Mouse (Mus musculus): ENCODE measurements around the gene D630045J12Rik. TPM values are rescaled to one million over a fixed set of nuclear protein-coding genes. Genes with fewer than 3 reads are reported as not detected.

D630045J12Rik gene
- polyA plus RNA-seq, 1 experiment from 2014 or later, result 13.6 TPM

DNA sequence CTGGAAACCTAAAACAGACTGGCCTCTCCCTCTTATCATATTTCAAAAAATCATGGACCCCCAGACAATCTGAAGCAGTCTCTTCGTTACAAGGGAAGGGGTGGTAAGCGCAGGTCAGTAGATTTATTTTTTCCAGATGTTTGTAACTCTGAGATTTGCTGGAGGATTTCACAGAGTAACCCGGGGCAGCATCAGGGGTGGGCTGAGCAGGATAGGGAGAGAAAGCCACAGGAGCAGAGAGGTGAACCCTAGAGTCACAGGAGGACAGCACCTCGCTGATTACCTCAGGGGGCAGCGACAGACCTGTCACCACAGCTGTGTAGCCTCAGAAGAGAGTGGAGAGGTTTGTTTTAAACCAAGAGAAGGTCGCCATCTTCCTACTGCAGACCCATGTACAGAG, 88.4 kb downstream of the D630045J12Rik start:
- Histone ChIP-seq H3K9ac (no peak overlapping the region), H3K4me1 (peaks cover 16% of the 10 kb centered on the region), H3K36me3 (replicated peaks) (peaks cover 57% of the 10 kb centered on the region), H3K4me3 (replicated peaks) (no peak overlapping the region), H3K27ac (0 out of 2 replicates have a peak overlapping the region, but pooled peaks have one; percentile 20), H3K9me3 (no peaks in the 10 kb centered on the region), H3K4me2 (no peak overlapping the region), H3K27me3 (no peaks in the 10 kb centered on the region)
- ATAC-seq (ENCODE audit: low FRiP score), result no peak
- WGBS, result 75% methylated on average over 6 of the region's 6 CpGs

DNA sequence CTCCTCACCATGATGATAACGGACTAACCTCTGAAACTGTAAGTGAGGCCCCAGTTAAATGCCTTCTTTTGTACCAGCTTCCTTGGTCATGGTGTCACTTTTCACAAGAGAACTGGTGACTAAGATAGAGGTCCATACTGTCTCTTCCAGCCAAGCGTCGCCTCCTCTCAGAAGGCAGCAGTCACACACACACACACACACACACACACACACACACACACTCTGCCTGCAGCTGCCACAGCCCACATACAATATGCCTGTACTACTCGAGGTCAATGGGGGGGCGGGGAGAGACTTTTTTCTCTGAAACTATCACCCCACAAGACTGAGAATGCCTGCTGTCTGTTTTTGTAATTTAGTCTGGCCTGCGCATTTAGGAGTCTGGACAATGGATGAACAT, 89.1 kb downstream of the D630045J12Rik start:
- Histone ChIP-seq H3K4me3 (replicated peaks) (no peak overlapping the region), H3K9me3 (no peaks in the 10 kb centered on the region), H3K27ac (no peak overlapping the region), H3K36me3 (replicated peaks) (peaks cover 50% of the 10 kb centered on the region), H3K4me2 (no peak overlapping the region), H3K27me3 (no peaks in the 10 kb centered on the region), H3K9ac (no peak overlapping the region), H3K4me1 (peaks cover 18% of the 10 kb centered on the region)
- ATAC-seq (ENCODE audit: low FRiP score), result no peak
- 88% methylated on average over 6 of the region's 6 CpGs for WGBS

GRCm38 (mm10) chr6:38162825-38163504, 90.8 kb downstream of the D630045J12Rik start:
- Histone ChIP-seq H3K4me2 (no peak overlapping the region), H3K9ac (no peak overlapping the region), H3K9me3 (no peaks in the 10 kb centered on the region), H3K4me3 (replicated peaks) (no peak overlapping the region), H3K4me1 (peaks cover 26% of the 10 kb centered on the region), H3K36me3 (replicated peaks) (peaks cover 34% of the 10 kb centered on the region), H3K27ac (no peak overlapping the region), H3K27me3 (no peaks in the 10 kb centered on the region)
- ATAC-seq (ENCODE audit: low FRiP score), result no peak
- WGBS, result 66% methylated on average over 14 of the region's 14 CpGs

GRCm38 (mm10) chr6:38160556-38160955, 93.3 kb downstream of the D630045J12Rik start:
- Histone ChIP-seq H3K27me3 (no peaks in the 10 kb centered on the region), H3K4me3 (replicated peaks) (no peak overlapping the region), H3K27ac (no peak overlapping the region), H3K9ac (no peak overlapping the region), H3K4me1 (peaks cover 31% of the 10 kb centered on the region), H3K9me3 (no peaks in the 10 kb centered on the region), H3K4me2 (no peak overlapping the region), H3K36me3 (replicated peaks) (peaks cover 30% of the 10 kb centered on the region)
- ATAC-seq (ENCODE audit: low FRiP score), result 0 out of 2 replicates have a peak, but pooled peaks have one; percentile 17
- 62% methylated on average over 2 of the region's 2 CpGs for WGBS

GRCm38 (mm10) chr6:38160102-38160501, 93.7 kb downstream of the D630045J12Rik start:
- H3K36me3 ChIP-seq (replicated peaks), result peaks cover 32% of the 10 kb centered on the region
- no peaks in the 10 kb centered on the region for H3K27me3 ChIP-seq
- 20% methylated on average over 3 of the region's 3 CpGs for WGBS
- H3K27ac ChIP-seq, result no peak overlapping the region
- ATAC-seq (ENCODE audit: low FRiP score), result peak; percentile 77
- H3K4me3 ChIP-seq (replicated peaks), result no peak overlapping the region
- no peak overlapping the region for H3K9ac ChIP-seq
- H3K4me1 ChIP-seq, result peaks cover 31% of the 10 kb centered on the region
- no peak overlapping the region for H3K4me2 ChIP-seq
- no peaks in the 10 kb centered on the region for H3K9me3 ChIP-seq

DNA sequence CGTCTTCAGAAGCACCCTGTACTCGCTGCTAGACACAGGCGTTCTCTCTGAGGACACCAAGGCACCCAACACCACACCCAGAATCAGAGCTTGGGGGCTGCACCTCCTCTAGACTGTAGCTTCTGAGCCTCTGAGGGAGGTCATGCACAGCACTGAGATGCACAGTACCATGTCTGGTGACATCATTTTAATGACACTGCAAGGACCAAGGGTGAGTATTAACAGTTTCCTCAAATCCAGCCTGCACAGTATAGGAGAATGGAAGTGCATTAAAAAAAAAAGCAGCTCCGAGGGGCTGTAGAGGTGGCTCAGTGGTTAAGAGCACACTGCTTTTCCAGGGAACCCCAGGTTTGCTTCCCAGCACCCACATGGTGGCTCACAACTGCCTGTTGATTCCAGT, 94.2 kb downstream of the D630045J12Rik start:
- Histone ChIP-seq H3K4me2 (no peak overlapping the region), H3K27me3 (no peaks in the 10 kb centered on the region), H3K27ac (no peak overlapping the region), H3K4me1 (peaks cover 31% of the 10 kb centered on the region), H3K36me3 (replicated peaks) (peaks cover 30% of the 10 kb centered on the region), H3K4me3 (replicated peaks) (no peak overlapping the region), H3K9ac (no peak overlapping the region), H3K9me3 (no peaks in the 10 kb centered on the region)
- no peak for ATAC-seq (ENCODE audit: low FRiP score)
- 76% methylated on average over 4 of the region's 4 CpGs for WGBS

DNA sequence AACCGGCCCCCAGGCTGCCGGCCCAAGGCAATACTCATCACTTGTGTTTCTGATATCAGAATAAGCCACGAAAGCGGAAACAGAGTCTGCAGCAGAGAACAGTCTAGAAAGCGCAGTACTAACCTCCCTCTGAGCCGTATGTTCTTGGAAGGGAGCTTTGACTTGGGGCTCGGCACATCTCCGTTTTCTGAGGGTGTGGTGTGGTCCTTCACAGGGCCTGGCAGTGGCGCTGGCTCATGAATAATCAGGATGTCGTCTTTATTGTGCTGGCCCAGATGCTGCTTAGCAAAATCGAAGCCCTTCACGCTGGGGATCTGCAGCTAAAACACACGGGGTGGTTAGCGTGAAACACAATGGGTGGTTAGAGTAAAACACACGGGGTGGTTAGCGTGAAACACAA, 95.9 kb downstream of the D630045J12Rik start:
- no peak overlapping the region for H3K4me2 ChIP-seq
- H3K36me3 ChIP-seq (replicated peaks), result peaks cover 34% of the 10 kb centered on the region
- H3K27me3 ChIP-seq, result no peaks in the 10 kb centered on the region
- H3K4me1 ChIP-seq, result peaks cover 25% of the 10 kb centered on the region
- H3K4me3 ChIP-seq (replicated peaks), result no peak overlapping the region
- no peaks in the 10 kb centered on the region for H3K9me3 ChIP-seq
- 0 out of 2 replicates have a peak overlapping the region, but pooled peaks have one; percentile 26 for H3K27ac ChIP-seq
- no peak for ATAC-seq (ENCODE audit: low FRiP score)
- H3K9ac ChIP-seq, result no peak overlapping the region
- WGBS, result 56% methylated on average over 16 of the region's 16 CpGs

GRCm38 (mm10) chr6:38156204-38156603, 97.6 kb downstream of the D630045J12Rik start:
- WGBS, result 93% methylated on average over 5 of the region's 5 CpGs
- no peak for ATAC-seq (ENCODE audit: low FRiP score)
- Histone ChIP-seq H3K4me3 (replicated peaks) (no peak overlapping the region), H3K36me3 (replicated peaks) (peaks cover 34% of the 10 kb centered on the region), H3K4me1 (peaks cover 18% of the 10 kb centered on the region), H3K27ac (no peak overlapping the region), H3K4me2 (no peak overlapping the region), H3K9ac (no peak overlapping the region), H3K9me3 (no peaks in the 10 kb centered on the region), H3K27me3 (no peaks in the 10 kb centered on the region)

DNA sequence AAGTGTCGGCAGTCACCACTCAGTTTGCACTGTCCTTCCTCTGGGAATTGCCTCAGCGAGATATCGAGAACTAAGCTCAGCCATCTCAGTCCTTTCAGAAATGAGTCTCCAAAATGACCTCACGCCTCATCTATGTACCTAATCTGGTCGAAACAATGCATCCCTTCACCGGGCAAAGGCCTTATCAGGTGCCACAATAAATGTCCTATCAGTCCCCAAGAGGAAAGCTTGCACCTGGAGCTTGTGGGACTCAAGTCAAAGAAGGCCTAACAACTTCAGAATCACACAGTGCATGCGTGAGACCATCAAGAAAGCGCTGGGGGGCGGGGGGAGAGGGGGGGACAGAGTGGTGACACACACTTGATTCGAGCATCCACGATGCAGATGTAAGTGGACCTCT, 101.5 kb downstream of the D630045J12Rik start:
- Histone ChIP-seq H3K9me3 (no peaks in the 10 kb centered on the region), H3K36me3 (replicated peaks) (peaks cover 55% of the 10 kb centered on the region), H3K4me3 (replicated peaks) (no peak overlapping the region), H3K4me2 (no peak overlapping the region), H3K27me3 (no peaks in the 10 kb centered on the region), H3K9ac (no peak overlapping the region), H3K4me1 (no peaks in the 10 kb centered on the region; the same call in 1 of the 2 replicates), H3K27ac (no peak overlapping the region)
- ATAC-seq (ENCODE audit: low FRiP score), result no peak
- WGBS, result 93% methylated on average over 11 of the region's 11 CpGs

GRCm38 (mm10) chr6:38149483-38149882, 104.3 kb downstream of the D630045J12Rik start:
- peaks cover 58% of the 10 kb centered on the region for H3K36me3 ChIP-seq (replicated peaks)

DNA sequence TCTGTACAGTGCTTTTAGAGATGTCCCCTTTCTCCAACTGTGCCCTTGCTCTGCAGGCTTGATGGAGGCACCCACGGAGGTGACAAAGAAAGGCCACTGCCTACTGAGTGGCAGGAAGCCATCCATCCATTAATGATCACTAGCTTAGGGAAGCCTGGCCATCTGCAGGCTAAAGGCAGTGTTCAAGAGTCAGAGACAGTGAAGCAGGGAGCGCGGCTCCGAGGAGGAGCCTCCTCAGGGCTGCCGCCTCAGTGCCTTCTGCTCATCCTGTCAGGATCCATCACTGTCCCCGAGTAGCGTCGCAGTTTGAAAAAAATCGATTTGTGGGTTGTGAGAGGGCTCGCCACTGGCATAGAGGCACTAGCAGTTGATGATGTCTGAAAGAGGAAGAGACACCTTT, 105.2 kb downstream of the D630045J12Rik start:
- no peak overlapping the region for H3K27ac ChIP-seq
- no peaks in the 10 kb centered on the region for H3K9me3 ChIP-seq
- no peak overlapping the region for H3K4me3 ChIP-seq (replicated peaks)
- no peaks in the 10 kb centered on the region for H3K4me1 ChIP-seq
- no peak overlapping the region for H3K9ac ChIP-seq
- H3K4me2 ChIP-seq, result no peak overlapping the region
- 93% methylated on average over 10 of the region's 10 CpGs for WGBS
- H3K27me3 ChIP-seq, result no peaks in the 10 kb centered on the region
- peaks cover 55% of the 10 kb centered on the region for H3K36me3 ChIP-seq (replicated peaks)
- no peak for ATAC-seq (ENCODE audit: low FRiP score)

More at GRCm38 (mm10) chr6:38149483-38149882, 104.3 kb downstream of the D630045J12Rik start:
- Histone ChIP-seq H3K4me2 (no peak overlapping the region), H3K27me3 (no peaks in the 10 kb centered on the region), H3K9me3 (no peaks in the 10 kb centered on the region), H3K4me3 (replicated peaks) (no peak overlapping the region), H3K4me1 (no peaks in the 10 kb centered on the region), H3K9ac (no peak overlapping the region), H3K27ac (no peak overlapping the region)
- 75% methylated on average over 19 of the region's 19 CpGs for WGBS
- ATAC-seq (ENCODE audit: low FRiP score), result no peak

GRCm38 (mm10) chr6:38147301-38147700, 106.5 kb downstream of the D630045J12Rik start:
- Histone ChIP-seq H3K27me3 (no peaks in the 10 kb centered on the region), H3K27ac (no peak overlapping the region), H3K4me3 (replicated peaks) (no peak overlapping the region), H3K4me2 (no peak overlapping the region), H3K9me3 (no peaks in the 10 kb centered on the region), H3K4me1 (no peaks in the 10 kb centered on the region), H3K9ac (no peak overlapping the region), H3K36me3 (replicated peaks) (peaks cover 62% of the 10 kb centered on the region)
- 80% methylated on average over 5 of the region's 5 CpGs for WGBS
- no peak for ATAC-seq (ENCODE audit: low FRiP score)

- WGBS, result 65% methylated on average over 8 of the region's 8 CpGs
- H3K27me3 ChIP-seq, result no peaks in the 10 kb centered on the region
These were observed 108.2 kb downstream of the D630045J12Rik start for GRCm38 (mm10) chr6:38145463-38146065.

More at GRCm38 (mm10) chr6:38145463-38146065, 108.2 kb downstream of the D630045J12Rik start:
- Histone ChIP-seq H3K9me3 (no peaks in the 10 kb centered on the region), H3K4me3 (replicated peaks) (no peak overlapping the region), H3K36me3 (replicated peaks) (peaks cover 63% of the 10 kb centered on the region), H3K4me1 (no peaks in the 10 kb centered on the region), H3K9ac (no peak overlapping the region), H3K4me2 (no peak overlapping the region), H3K27ac (no peak overlapping the region)
- no peak for ATAC-seq (ENCODE audit: low FRiP score)
